Mouse (Mus musculus) adrenal gland, postnatal 14 days (tissue): Measurements from ENCODE around the gene Ulk4. TPM values are rescaled to one million over a fixed set of nuclear protein-coding genes. Genes with fewer than 3 reads are reported as not detected.

Experiments used
- DNase-seq: peaks from one replicate; pipeline ENCODE4 v3.0.0; 2021; ENCODE audit warnings: mixed read lengths
- total RNA-seq: library from RNA; stranded (reverse); gene quantifications from 2 replicates; pipeline ENCODE4 v1.2.3, GENCODE M21; 2021

The Ulk4 gene
- total RNA-seq, 1 experiment from 2014 or later: 1.8 TPM

DNA sequence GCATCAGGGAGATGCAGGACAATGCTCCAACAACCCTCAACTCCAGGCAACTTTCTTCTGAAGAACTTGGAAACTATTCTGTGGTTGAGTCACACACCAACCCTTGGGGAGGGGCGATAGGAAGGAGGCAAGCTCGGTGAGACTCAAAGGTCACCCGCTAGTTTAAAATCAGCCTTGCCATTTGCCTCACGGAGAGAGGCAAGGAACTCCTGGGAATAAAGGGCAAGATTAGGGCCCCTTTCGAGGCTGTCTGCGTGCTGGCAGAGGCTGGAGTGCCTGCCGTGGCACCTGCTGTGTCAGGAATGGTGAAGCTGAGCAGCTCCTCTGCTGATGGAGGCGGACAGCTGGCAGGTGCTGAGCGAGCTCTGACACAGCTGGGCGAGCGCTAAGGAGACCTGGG is 169.9 kb downstream of the Ulk4 start:
- no peak for DNase-seq

GRCm38 (mm10) chr9:121101516-121101915 is 175.5 kb downstream of the Ulk4 start:
- no peak for DNase-seq

DNA sequence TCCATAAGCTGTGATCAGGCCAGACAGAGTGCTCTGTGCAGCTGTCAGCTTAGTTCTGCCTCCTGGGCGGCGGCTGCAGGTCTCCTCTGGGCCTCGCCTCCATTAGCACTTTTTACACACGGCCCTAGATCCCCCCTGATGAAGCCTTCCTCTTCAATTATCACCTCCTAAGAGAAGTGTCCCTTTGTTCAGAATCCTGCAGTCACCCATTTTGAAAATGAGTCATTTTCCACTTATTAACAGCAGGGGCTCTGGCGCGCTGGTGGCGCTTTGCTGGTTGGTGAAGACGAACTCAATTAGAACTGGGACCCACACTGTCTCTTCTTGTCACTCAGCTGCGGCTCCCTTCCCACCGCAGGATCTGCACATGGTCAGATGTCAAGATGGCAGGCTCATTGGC is 177.5 kb downstream of the Ulk4 start:
- DNase-seq: no peak

DNA sequence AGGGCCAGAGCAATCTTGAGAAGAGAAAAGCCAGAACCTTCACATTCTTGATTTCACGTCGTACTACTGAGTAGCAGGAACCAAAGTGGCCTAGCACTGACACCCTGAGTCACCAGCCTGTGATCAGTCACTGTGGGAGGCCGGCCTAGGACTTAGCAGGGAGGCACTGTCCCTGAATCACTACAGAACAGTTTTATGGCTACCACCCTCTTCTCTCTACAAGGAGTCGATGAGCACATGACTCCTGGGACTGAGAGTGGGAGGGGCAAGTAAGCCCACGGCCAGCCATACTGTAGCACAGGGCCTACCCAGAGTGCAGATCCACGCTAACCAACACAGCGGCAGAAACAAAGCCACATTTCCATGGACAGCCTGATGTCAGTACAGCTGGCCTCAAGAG is 183.2 kb downstream of the Ulk4 start:
- peak; percentile 61 for DNase-seq

DNA sequence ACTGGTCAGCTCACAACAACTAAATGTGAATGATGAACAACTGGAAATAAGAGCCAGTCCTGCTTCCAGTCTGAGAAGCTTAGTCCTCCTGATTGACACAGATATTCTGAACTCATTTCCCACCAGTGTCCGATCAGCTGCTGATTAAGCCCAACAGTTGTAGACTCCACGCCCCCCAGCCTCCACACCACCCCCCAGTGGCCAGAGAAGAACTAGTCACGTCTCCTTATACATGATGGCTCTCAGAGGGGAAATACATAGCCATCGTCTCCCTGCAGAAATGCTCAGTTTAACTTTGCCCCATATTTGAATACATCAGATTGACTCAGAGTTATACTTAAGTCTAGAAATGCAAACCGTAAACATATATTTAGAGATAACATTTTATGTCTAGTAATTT is 184.4 kb downstream of the Ulk4 start:
- peak; percentile 30 for DNase-seq

DNA sequence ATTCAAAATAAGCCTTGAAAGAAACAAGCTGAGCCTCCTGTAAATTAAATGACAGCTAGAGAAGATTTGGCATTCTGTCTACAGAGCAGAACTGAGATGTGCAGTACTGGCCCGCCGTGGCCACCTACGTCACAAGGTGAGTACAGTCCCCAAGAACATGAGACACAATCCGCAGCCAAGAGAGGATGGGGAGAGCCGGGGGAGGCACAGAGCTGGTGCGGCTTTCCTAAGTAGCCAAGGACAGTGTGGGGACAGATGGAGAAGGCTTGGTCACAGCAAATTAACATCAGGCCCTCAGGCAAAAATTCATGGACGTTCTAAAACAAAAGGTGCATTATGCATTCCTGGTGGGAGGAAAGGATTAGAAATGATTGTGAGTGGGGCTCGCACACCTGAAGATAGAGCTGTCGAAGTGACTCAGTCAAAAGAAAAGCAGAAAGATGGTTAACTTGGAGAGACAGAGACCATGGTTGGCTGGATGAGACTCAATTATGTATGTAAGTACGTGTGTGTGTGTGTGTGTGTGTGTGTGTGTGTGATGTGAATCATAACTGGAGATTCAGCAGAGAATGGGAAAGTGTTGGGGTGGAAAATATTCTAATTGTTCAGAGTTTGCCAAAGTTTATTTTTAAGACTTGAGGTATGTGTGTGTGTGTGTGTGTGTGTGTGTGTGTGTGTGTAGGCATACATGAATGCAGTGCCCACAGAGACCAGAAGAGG is 185.8 kb downstream of the Ulk4 start:
- no peak for DNase-seq

DNA sequence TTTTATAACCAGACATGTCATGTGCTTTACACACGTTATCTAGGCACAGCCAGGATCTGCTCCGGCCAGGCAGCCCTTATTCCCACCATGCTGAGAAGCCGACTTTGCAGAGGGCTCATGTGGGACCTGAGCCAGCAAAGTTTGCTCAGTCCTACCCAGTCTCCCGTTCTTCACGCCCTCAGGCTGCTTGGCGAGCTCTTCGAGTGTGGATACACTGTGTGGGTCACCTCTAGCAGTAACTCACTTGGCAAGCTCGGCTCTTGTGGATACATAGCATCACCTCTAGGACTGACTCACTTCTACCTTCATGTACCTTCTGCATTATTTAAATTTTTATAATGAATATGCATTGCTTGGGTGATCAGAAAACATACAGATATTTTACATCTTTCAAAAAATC is 189.3 kb downstream of the Ulk4 start:
- no peak for DNase-seq

DNA sequence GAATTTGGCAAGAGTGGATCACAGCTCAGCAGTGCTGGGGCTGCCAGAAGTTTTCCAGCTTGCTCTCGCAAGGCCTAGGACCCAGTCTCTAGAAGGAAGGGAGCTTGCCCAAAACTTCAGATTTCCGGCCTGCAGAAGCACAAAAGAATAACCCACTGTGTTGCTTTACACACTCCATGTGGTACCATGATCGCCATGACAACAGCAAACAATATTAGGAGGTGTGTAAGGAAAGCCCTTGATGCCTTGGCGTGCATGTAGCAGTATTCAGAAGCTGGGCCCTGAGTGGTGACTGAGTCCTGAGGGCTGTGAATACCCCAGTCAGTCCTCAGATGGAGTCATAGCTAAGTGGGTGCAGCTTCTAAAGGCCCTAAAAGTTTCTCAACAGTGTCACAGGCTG is 192.8 kb downstream of the Ulk4 start:
- no peak for DNase-seq

GRCm38 (mm10) chr9:121080834-121081233 is 196.2 kb downstream of the Ulk4 start:
- DNase-seq: no peak

DNA sequence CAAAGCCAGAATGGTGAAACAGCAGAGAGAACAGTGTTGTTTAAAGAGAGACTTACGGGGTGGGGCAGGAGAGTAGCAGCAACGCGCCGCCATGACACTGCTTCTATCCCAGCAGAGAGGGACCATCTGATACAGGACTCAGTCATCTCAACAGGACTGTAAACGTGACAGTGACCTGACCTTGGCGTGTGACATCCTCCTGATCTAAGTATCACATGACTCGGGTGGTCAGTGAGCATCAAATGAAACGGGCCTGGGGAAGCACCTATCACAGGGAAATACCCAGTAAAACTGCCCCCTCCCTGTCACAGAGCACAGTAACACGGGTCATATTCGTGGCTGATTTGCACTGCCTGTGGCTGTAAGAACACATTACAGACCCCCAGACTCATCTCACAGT is 196.6 kb downstream of the Ulk4 start:
- no peak for DNase-seq

- peak; percentile 26 for DNase-seq
Observed at GRCm38 (mm10) chr9:121079388-121080088, 197.5 kb downstream of the Ulk4 start.

- DNase-seq: no peak
Observed at GRCm38 (mm10) chr9:121076291-121076690, 200.7 kb downstream of the Ulk4 start.

DNA sequence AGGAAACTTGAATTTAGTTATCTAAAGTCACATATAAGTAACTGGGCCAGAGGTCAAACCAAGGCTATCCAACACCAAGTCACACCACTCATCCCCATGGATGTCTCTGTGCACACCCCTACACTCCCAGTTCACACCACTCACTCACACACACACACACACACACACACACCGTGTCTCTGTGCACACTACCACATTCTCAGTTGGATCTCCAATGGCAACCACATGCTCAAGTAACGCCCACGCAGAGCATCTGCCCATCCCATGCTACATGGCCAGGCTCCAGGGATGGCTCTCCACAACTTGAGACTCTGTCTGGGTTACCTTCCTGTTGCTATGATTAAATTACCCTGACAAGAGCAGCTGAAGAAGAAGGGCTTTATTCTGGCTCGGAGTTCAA is 201.8 kb downstream of the Ulk4 start:
- DNase-seq: no peak

GRCm38 (mm10) chr9:121074726-121075125 is 202.3 kb downstream of the Ulk4 start:
- DNase-seq: no peak

DNA sequence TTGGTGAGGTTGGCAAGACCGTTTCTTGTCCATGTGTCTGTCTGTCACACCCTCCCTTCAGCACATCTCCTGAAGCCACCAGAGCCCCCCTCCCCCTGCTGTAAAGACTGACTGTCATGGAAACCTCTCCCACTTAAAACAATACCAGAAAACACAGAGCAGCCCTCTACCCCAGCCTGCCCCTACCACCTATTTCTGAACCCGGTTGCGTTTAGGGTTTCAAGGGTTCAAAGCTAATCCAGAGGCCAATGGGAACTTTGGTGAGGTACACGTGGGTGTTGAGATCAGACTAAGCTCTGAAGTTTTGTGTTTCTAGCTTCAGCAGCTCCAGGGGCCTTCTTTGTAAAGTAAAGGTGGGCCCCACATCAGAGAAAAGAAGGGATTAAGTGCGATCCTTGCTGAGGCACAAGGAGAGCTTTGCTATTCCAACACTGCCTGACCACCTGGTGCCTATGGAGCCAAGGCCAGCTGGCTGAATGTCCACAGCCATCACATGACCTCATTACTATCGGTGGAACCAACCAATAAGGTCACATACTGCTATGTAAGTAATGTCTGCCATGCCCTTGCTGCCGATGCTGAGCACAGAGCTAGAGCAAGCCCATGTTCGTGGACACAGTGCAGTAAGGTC is 204.8 kb downstream of the Ulk4 start:
- no peak for DNase-seq

GRCm38 (mm10) chr9:121071461-121072126 is 205.4 kb downstream of the Ulk4 start:
- DNase-seq: no peak

DNA sequence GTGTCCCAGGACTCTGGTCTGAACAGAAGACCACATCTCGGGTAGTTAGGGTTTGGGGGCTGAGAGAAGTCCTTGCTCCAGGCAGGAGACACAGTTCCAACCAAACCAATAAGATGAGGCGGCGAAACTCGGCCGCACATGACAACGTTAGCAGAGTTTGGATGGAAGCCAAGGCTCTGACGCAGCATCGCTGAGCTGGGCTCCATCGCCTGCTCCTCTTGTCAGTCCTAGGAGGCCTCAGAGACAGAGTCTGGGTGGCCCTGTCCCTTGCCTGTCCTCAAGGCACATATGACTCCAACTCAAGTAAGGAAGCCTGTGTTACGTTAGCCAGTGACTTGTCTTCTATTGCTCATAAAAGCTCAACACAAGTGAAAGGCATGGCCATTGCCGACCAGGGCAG is 205.9 kb downstream of the Ulk4 start:
- DNase-seq: peak; percentile 81

DNA sequence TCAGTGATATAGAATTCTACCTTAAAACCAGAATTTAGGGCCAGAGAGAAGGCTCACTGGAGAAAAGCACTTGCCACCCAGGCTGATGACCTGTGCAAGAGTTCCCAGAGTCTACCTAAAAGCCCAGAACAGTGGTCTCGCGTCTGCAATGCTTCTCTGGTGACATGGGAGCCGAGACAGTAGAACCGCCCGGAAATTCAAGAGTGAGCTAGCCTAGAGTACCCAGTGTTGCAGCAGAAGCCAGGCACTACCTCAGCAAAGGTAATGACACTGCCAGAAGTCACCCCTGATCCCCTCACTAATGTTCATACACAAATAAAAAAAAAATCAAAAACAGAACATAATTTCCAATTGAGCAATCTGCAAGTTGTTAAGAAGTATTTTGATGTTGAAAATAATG is 208.9 kb downstream of the Ulk4 start:
- DNase-seq: no peak

DNA sequence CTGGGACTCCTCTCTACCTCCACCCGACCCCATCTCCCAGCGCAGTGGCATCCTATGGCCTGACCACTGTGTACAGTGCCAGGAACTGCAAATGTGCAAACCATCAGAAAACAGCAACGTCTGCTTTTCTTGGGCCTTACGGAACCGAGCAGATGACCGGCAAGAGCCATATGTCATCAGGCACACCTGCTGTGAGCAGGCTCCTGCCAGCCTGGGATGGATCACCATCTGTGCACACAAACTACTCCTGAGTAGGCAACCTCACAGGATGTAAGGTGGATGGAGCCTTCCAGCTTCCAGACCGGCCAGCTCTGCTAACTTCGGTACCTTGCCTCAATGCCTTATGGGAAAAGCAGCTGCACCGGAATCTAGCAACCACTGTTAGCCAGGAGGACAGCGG is 210.0 kb downstream of the Ulk4 start:
- no peak for DNase-seq

DNA sequence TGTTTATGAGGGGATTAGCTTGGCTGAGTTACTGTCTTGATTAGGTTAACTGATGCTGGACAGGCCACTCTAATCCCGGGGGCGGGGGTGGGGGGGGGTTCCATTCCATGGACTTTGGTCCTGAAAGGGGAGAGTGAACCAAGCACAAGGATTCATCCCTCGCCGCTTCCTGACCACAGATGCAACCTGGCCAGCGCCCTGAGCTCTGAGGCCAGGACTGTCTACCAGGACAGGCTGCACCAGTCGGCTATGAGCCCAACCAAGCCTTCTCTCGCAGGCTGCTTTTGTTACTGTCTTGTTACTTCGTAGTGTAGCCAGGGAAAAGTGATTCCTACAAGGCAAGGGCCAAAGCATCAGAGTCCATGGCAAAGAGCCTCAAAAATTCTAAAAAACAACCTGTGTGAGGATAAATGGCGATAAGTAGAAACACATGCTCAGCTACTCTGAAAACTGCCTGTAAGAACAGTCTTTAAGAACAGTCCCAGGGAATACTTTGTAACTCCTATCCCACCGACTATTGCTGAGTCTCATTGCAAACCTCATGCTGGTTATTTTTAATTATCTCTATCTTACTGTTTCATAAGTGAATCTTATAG is 211.5 kb downstream of the Ulk4 start:
- no peak for DNase-seq

- DNase-seq: no peak
Observed at GRCm38 (mm10) chr9:121064606-121065355, 212.2 kb downstream of the Ulk4 start.

DNA sequence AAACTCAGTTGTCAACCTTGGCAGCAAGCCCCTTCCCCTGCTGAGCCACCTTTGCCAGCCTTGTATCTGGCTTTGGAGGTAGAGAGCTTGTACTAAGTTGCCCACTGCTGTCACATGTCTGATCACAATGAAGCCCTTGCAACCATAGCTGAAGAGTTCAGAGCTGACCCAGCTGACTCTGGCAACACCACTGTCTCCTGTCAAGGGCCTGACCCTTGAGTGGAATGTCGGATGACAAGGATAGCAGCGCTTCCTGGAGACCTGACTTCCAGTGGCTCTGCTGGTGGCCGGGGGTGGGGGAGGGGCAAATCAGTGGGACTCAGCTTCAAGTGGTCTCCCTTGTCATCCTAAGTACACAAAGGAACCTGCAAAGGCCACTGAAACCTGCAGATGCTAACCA is 214.3 kb downstream of the Ulk4 start:
- DNase-seq: no peak
